Mouse (Mus musculus) granulocyte monocyte progenitor cell, adult 5-6 weeks (primary cell): ENCODE measurements at regions not wholly inside any gene's neighbourhood (a gene's known extent, or its start where the extent isn't known, plus 50 kb on each side); places are given as distances from the start of the nearest gene placed in this dataset.

Experiments
- ATAC-seq: replicated peaks from 2 replicates; pipeline ENCODE4 v1.8.0; 2016; ENCODE audit warnings: mild to moderate bottlenecking, moderate TSS enrichment, inconsistent platforms; ENCODE audit not compliant: poor library complexity, severe bottlenecking

GRCm38 (mm10) chr13:46350075-46350747 lies 68.0 kb upstream of the Rbm24 start:
- ATAC-seq = no peak

- ATAC-seq = no peak
These were observed 62.9 kb upstream of the Rbm24 start for GRCm38 (mm10) chr13:46355306-46355705.

- no peak for ATAC-seq
These were observed 62.3 kb upstream of the Rbm24 start for GRCm38 (mm10) chr13:46355975-46356374.

GRCm38 (mm10) chr13:46357037-46357436 lies 61.2 kb upstream of the Rbm24 start:
- no peak for ATAC-seq

- peak; percentile 97 for ATAC-seq
These were observed 57.6 kb upstream of the Rbm24 start for GRCm38 (mm10) chr13:46360495-46361120.

- no peak for ATAC-seq
These were observed 54.6 kb upstream of the Rbm24 start for GRCm38 (mm10) chr13:46363456-46364201.

GRCm38 (mm10) chr13:46364202-46364912 lies 53.9 kb upstream of the Rbm24 start:
- ATAC-seq = no peak

GRCm38 (mm10) chr13:46365292-46365691 lies 52.9 kb upstream of the Rbm24 start:
- ATAC-seq = no peak
